In genomic region chr17:83858413-83858812, GRCm38 (mm10) we compare ENCODE assay signal across 27 mouse cellular contexts. TPM values are rescaled to one million over a fixed set of nuclear protein-coding genes. Genes with fewer than 3 reads are reported as not detected.
A peak's percentile ranks its signal among the peaks of the same experiment; 100 is the strongest.
DNase-seq lines count a peak whose midpoint lies in the region; ATAC-seq and TF ChIP-seq lines count a peak whose summit lies in the region.
"Had no signal": no experiment of that assay in that cellular context is flagged by ENCODE, and none has a peak within 500 bp of the region (broad histone marks: within the 10 kb centered on the region; RNA-seq: fewer than 3 reads in every experiment).

No protein-coding gene starts in this region.

- H3K27ac ChIP-seq in spleen, adult 2 months (ENCODE audit: insufficient read depth, low read length), result peak overlapping the region; percentile 59
- peak overlapping the region; percentile 78 for H3K27ac ChIP-seq in liver, embryonic 15.5 days (replicated peaks)
- H3K27ac ChIP-seq in forebrain, embryonic 13.5 days, result no peak overlapping the region
- H3K27ac ChIP-seq: embryonic facial prominence, embryonic 12.5 days; forebrain, embryonic 15.5 days; heart, embryonic 10.5 days; kidney, embryonic 15.5 days; limb, embryonic 10.5 days; macrophage; neural tube, embryonic 15.5 days; stomach, postnatal 0 days had no signal

- no peaks in the 10 kb centered on the region for H3K9me3 ChIP-seq in liver, embryonic 15.5 days (replicated peaks)
- no peaks in the 10 kb centered on the region for H3K9me3 ChIP-seq in forebrain, embryonic 13.5 days (replicated peaks)
- H3K9me3 ChIP-seq: embryonic facial prominence, embryonic 12.5 days; forebrain, embryonic 15.5 days; heart, embryonic 10.5 days; kidney, embryonic 15.5 days; limb, embryonic 10.5 days; neural tube, embryonic 15.5 days had no signal

- WGBS in spleen, adult 2 months, result 64% methylated on average over 7 of the region's 7 CpGs
- WGBS in liver, embryonic 15.5 days (ENCODE audit: insufficient replicate concordance), result 27% methylated on average over 7 of the region's 7 CpGs
- 90% methylated on average over 7 of the region's 7 CpGs for WGBS in forebrain, embryonic 13.5 days

- TF ChIP-seq POLR2A in spleen, adult 2 months (IDR thresholded peaks at IDR 0.05; ENCODE audit: low read depth, low read length), result no peak

- H3K9ac ChIP-seq in liver, embryonic 15.5 days, result 0 out of 2 replicates have a peak overlapping the region, but pooled peaks have one; percentile 6
- no peak overlapping the region for H3K9ac ChIP-seq in forebrain, embryonic 13.5 days
- H3K9ac ChIP-seq: embryonic facial prominence, embryonic 12.5 days; forebrain, embryonic 15.5 days; kidney, embryonic 15.5 days; neural tube, embryonic 15.5 days had no signal

- no peak overlapping the region for H3K4me3 ChIP-seq in spleen, adult 2 months (ENCODE audit: extremely low read depth, insufficient read depth, insufficient read length)
- no peak overlapping the region for H3K4me3 ChIP-seq in liver, embryonic 15.5 days (replicated peaks)
- H3K4me3 ChIP-seq in forebrain, embryonic 13.5 days, result no peak overlapping the region
- H3K4me3 ChIP-seq: embryonic facial prominence, embryonic 12.5 days; forebrain, embryonic 15.5 days; heart, embryonic 10.5 days; kidney, embryonic 15.5 days; left cerebral cortex, adult 2 months; limb, embryonic 10.5 days; neural tube, embryonic 15.5 days had no signal

- peak; percentile 66 for ATAC-seq in erythroid progenitor cell, adult 5-6 weeks (replicated peaks; ENCODE audit: low FRiP score, poor library complexity, severe bottlenecking)
- ATAC-seq in liver, embryonic 15.5 days (ENCODE audit: insufficient read depth), result peak; percentile 56
- no peak for ATAC-seq in forebrain, embryonic 13.5 days
- ATAC-seq: CD4-positive, CD25-positive, alpha-beta regulatory T cell, adult 4 months; forebrain, embryonic 15.5 days; intestine, postnatal 0 days; lung, postnatal 0 days had no signal

- no peaks in the 10 kb centered on the region for H3K36me3 ChIP-seq in spleen, adult 2 months (ENCODE audit: control insufficient read depth, insufficient read depth, low read length)
- no peaks in the 10 kb centered on the region for H3K36me3 ChIP-seq in liver, embryonic 15.5 days (replicated peaks)
- no peaks in the 10 kb centered on the region for H3K36me3 ChIP-seq in forebrain, embryonic 13.5 days (ENCODE audit: poor library complexity, severe bottlenecking)
- H3K36me3 ChIP-seq: embryonic facial prominence, embryonic 12.5 days; forebrain, embryonic 15.5 days; heart, embryonic 10.5 days; kidney, embryonic 15.5 days; limb, embryonic 10.5 days; neural tube, embryonic 15.5 days had no signal

- H3K4me1 ChIP-seq in spleen, adult 2 months (ENCODE audit: control insufficient read depth, insufficient read depth, insufficient read length), result peaks cover 8% of the 10 kb centered on the region; the same call in 1 of the 2 replicates
- peaks cover 68% of the 10 kb centered on the region for H3K4me1 ChIP-seq in liver, embryonic 15.5 days (replicated peaks)
- H3K4me1 ChIP-seq in forebrain, embryonic 13.5 days, result peaks cover 7% of the 10 kb centered on the region
- H3K4me1 ChIP-seq: embryonic facial prominence, embryonic 12.5 days had no signal

- TF ChIP-seq CTCF in spleen, adult 2 months (IDR thresholded peaks at IDR 0.05; ENCODE audit: extremely low read depth, insufficient read depth, insufficient read length, insufficient replicate concordance), result no peak

- no peak for DNase-seq in spleen, adult 2 months (ENCODE audit: low read depth in 1 of 2, low spot score in 2 of 2)
- DNase-seq in spleen, postnatal 14 days (ENCODE audit: low spot score in 2 of 2), result no peak
- DNase-seq in urinary bladder, adult 2 months (ENCODE audit: low spot score), result no peak
- DNase-seq in cerebellum, postnatal 4 days (ENCODE audit: low spot score in 2 of 2), result no peak
- DNase-seq: adrenal gland, postnatal 10 days; cerebellum, adult 11-12 months; cerebellum, postnatal 10 days; heart, postnatal 10 days; thymus, adult 2 months had no signal

- no peaks in the 10 kb centered on the region for H3K27me3 ChIP-seq in spleen, adult 2 months (ENCODE audit: control insufficient read depth, insufficient read depth, low read length)
- peaks cover 8% of the 10 kb centered on the region for H3K27me3 ChIP-seq in liver, embryonic 15.5 days
- 0 out of 2 replicates have a peak, but pooled peaks cover 2% of the 10 kb centered on the region for H3K27me3 ChIP-seq in forebrain, embryonic 13.5 days
- H3K27me3 ChIP-seq: embryonic facial prominence, embryonic 12.5 days; forebrain, embryonic 15.5 days; kidney, embryonic 15.5 days; neural tube, embryonic 15.5 days had no signal

- H3K4me2 ChIP-seq in liver, embryonic 15.5 days, result peak overlapping the region; percentile 46
- H3K4me2 ChIP-seq in forebrain, embryonic 13.5 days, result no peak overlapping the region
- H3K4me2 ChIP-seq: embryonic facial prominence, embryonic 12.5 days; forebrain, embryonic 15.5 days; kidney, embryonic 15.5 days; midbrain, embryonic 11.5 days; neural tube, embryonic 15.5 days had no signal

RNA-seq across cellular contexts. Expression of gene Haao, which starts 10.7 kb away (rescaled TPM):
- polyA plus RNA-seq in spleen, adult 2 months (2012; rRNA removed), result 98.5 and 112 TPM in 2 replicates
- 5.0 and 6.3 TPM in 2 replicates for total RNA-seq in erythroid progenitor cell, adult 5-6 weeks (2015; ENCODE audit: low replicate concordance)
- total RNA-seq in erythroid progenitor cell, adult 5-6 weeks (2017; ENCODE audit: low replicate concordance), result 2.7 and 3.0 TPM in 2 replicates
- 57.4 and 80.7 TPM in 2 replicates for polyA plus RNA-seq in liver, embryonic 15.5 days (2015; fragmentation: Nextera tagmentation; extraction: Ambion mirVana)
- 0.24 TPM in 1 of 2 replicates, not detected in the other for polyA plus RNA-seq in forebrain, embryonic 13.5 days (2015; fragmentation: Nextera tagmentation; extraction: Ambion mirVana)
- polyA plus RNA-seq in urinary bladder, adult 2 months (2012; rRNA removed), result 0.69 and 0.81 TPM in 2 replicates
- total RNA-seq: heart, postnatal 10 days; layer of hippocampus, postnatal 10 days; left cerebral cortex, adult 2 months had no signal
- polyA plus RNA-seq: forebrain, embryonic 15.5 days; hindbrain, embryonic 11.5 days; midbrain, embryonic 11.5 days had no signal

Comparison
In these comparisons a context has a peak if more than half of its experiments do, and no peak if none do; other contexts are left out.
1. RNA of gene Haao, which starts 10.7 kb away (polyA plus RNA-seq): 98.5 to 112 TPM in spleen, adult 2 months and 57.4 to 80.7 TPM in liver, embryonic 15.5 days; 0.69 to 0.81 TPM in urinary bladder, adult 2 months and 0.24 TPM in forebrain, embryonic 13.5 days; every median in the first group is over 10 times any median in the second.